Mouse (Mus musculus): ENCODE results near the gene Zfp335. TPM values are rescaled to one million over a fixed set of nuclear protein-coding genes. Genes with fewer than 3 reads are reported as not detected.
"Not testable (repeated sequence)": the region's sequence is repeated elsewhere in the genome, so short reads cannot be mapped to it uniquely, and the experiment has no call there.

Gene Zfp335
- total RNA-seq, 2 experiments from 2014 or later = 30.0 to 31.2 TPM

DNA sequence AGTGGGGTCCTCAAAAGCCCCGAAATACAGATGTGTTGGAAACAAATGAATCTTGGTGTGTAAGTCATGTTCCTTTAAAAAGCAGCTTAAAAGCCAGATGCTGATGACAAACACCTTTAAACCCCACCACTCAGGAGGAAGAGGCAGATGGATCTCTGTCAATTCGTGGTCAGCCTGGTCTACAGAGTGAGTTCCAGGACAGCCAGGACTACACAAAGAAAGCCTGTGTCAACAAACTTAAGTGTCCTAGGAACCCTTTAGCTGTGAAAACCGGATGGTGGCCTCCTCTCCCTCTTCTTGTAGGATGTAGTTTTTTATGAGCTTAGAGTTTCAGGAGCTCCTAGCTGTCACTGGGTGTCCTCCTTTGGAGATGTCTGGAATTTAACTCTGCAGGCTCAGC is 37.9 kb downstream of the Zfp335 start:
- no peak for DNase-seq
- intact Hi-C loops (cut with DNase I) = no loop called here

GRCm38 (mm10) chr2:164871602-164872303 is 39.8 kb downstream of the Zfp335 start:
- intact Hi-C loops (cut with DNase I) = no loop called here

GRCm38 (mm10) chr2:164868491-164868890 is 43.1 kb downstream of the Zfp335 start:
- intact Hi-C loops (cut with DNase I) = no loop called here

More at GRCm38 (mm10) chr2:164871602-164872303, 39.8 kb downstream of the Zfp335 start:
- DNase-seq = no peak

DNA sequence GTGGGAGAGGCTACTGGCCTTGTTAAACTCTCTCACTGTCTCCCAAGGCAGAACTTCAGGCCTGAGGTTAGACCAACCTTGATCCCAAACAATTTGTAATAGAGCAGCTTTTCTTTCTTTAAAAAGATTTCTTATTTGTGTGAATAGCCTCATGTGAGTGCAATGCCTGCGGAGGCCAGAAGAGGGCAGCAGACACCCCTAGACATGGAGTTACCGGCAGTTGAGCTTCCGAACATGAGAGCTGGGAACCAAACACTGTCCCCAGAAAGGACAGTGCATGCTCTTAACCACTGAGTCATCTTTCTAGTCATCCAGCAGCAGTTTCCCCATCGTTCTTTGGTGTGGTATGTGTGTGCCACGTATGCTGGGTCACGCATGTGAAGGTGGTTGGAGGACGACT is 44.0 kb downstream of the Zfp335 start:
- no peak for DNase-seq
- intact Hi-C loops (cut with DNase I) = no loop called here

More at GRCm38 (mm10) chr2:164868491-164868890, 43.1 kb downstream of the Zfp335 start:
- DNase-seq = no peak

- no peak for DNase-seq
Observed at GRCm38 (mm10) chr2:164866741-164867551, 44.6 kb downstream of the Zfp335 start.

GRCm38 (mm10) chr2:164864593-164864992 is 47.0 kb downstream of the Zfp335 start:
- intact Hi-C loops (cut with DNase I) = no loop called here
- no peak for DNase-seq

More at GRCm38 (mm10) chr2:164866741-164867551, 44.6 kb downstream of the Zfp335 start:
- intact Hi-C loops (cut with DNase I) = no loop called here

GRCm38 (mm10) chr2:164863411-164863810 is 48.1 kb downstream of the Zfp335 start:
- intact Hi-C loops (cut with DNase I); DNase-seq: not testable (repeated sequence)

GRCm38 (mm10) chr2:164862179-164862861 is 49.2 kb downstream of the Zfp335 start:
- intact Hi-C loops (cut with DNase I) = no loop called here
- peak; percentile 94 for DNase-seq

- intact Hi-C loops (cut with DNase I) = no loop called here
Observed at GRCm38 (mm10) chr2:164861094-164861493, 50.5 kb downstream of the Zfp335 start.

DNA sequence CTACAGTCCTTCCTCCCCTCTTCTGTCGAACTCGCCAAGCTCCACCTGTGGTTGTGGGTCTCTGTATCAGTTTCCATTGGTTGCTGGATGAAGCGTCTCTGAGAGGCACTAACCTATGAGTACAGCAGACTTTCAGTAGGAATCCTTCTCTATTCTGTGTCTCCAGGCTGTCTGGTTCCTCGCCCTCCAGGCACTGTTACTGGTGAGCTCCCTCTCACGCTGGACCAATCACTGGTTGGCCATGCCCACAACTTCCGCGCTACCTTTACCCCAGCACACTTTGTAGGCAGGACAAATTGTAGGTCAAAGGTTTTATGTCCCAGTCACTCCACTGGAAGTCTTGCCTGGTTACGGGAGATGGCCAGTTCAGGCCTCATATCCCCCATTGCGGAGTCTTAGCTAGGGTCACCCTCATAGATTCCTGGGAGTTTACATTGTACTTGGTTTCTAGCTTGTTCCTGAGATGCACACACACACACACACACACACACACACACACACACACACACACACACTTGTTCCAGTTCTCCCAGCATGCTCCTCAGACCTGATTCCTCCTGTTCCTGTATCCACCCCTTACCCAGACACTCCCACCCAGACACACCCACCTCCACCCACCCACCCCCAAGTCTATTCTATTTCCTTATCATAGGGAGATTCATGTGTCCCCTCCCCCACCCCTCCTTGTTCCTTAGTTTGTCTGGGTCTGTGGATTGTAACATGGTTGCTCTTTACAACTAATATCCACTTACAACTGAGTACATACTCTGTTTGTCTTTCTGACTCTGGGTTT is 51.7 kb downstream of the Zfp335 start:
- no peak for DNase-seq
- intact Hi-C loops (cut with DNase I) = no loop called here

More at GRCm38 (mm10) chr2:164861094-164861493, 50.5 kb downstream of the Zfp335 start:
- no peak for DNase-seq

GRCm38 (mm10) chr2:164859155-164859554 is 52.4 kb downstream of the Zfp335 start:
- intact Hi-C loops (cut with DNase I) = no loop called here
- DNase-seq = no peak

- intact Hi-C loops (cut with DNase I) = loop anchor here (2.0 kb wide), 1 partner anchor 19 kb away; no protein-coding TSS in a partner anchor
- no peak for DNase-seq
Observed at GRCm38 (mm10) chr2:164857842-164858553, 53.6 kb downstream of the Zfp335 start.

DNA sequence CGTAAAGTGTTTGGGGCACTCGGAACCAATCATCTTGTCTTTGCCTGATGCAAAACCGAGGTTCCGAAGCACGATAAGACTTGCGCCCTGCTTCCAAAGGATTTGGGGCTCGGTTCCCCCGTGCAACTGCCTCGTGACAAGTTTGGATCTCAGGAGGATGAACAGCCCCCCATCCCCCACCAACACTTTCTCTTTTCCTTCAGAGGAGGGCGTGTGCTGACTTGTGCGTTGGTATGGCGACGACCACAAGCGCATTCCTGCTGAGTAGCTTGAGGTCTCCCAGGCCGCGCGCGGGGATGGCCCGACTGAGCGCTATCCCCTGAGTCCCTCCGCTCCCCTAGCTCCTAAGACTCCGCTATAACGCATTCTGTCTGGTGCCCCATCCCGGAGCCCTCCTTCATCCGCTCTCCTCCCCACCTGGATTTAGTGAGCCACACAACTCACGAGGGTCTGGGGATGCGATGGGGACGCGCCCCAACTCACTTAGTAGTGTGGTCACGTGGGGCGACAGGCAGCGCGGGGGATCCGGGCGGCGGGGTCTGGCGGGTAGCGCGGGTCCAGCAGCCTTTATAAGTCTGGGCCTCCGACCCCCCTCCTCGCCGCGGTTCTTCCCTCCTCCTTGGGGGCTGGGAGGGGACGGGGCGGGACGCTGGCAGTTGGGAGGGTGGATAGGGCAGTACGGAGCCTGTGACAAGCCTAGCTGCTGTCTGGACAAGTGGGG is 54.3 kb downstream of the Zfp335 start, which contains the start of gene Pltp:
TSS of gene Pltp (minus strand) at position 611 of the 721 bp plus-strand sequence.
- intact Hi-C loops (cut with DNase I) = loop anchor here (2.0 kb wide), 1 partner anchor 20 kb away; no protein-coding TSS in a partner anchor
- peak; percentile 71 for DNase-seq

GRCm38 (mm10) chr2:164856309-164857100 is 55.1 kb downstream of the Zfp335 start:
- DNase-seq = no peak
- intact Hi-C loops (cut with DNase I) = loop anchor here (2.0 kb wide), 1 partner anchor 20 kb away; no protein-coding TSS in a partner anchor

GRCm38 (mm10) chr2:164855572-164855971 is 56.0 kb downstream of the Zfp335 start:
- intact Hi-C loops (cut with DNase I); DNase-seq: not testable (repeated sequence)

GRCm38 (mm10) chr2:164850061-164850460 is 61.5 kb downstream of the Zfp335 start:
- DNase-seq = no peak
- intact Hi-C loops (cut with DNase I) = no loop called here

DNA sequence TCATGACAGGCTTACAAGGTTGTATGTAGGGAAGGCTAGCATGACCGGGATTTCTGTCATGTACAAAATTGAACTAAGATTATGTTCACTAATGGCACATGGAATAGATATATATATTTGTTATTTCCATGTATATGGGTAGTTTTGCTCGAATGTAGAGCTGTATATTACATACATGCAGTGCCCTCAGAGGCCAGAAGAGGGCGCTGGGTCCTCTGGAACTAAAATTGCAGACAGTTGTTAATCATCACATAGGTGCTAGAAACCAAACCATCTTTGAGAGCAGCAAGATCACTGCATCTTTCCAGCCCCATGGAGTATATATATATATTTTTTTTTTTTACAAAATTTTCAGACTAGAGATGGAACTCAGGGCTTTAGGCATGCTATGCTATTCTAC is 65.8 kb downstream of the Zfp335 start:
- intact Hi-C loops (cut with DNase I) = no loop called here
- DNase-seq = no peak
